Comparison of ENCODE assay signal across 1 mouse cellular context in the genomic region with DNA sequence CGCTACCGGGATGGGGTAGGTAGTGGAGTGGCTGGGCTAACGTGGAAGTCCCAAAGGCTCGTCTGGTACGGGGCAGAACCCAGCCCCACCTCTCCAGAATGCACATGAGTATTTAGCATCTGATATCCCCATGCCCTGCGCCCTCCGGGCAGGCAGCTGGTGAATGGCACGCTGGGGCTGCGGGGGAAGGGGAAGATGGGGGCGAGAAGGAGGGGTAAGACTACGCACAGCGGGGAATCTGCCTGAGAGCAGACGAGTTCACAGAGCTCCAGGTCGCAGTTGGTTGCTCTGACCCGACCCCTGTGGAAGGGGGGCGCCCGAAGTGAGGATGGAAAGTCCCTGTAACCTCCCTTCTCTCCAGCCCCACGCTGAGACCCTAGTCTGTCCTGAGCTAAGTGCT.
TF ChIP-seq lines count a peak whose summit lies in the region.

No protein-coding gene starts in this region.

TF ChIP-seq in MEL, 35 proteins besides CTCF, POLR2A, EP300 and RAD21:
- TF ChIP-seq MYB (IDR thresholded peaks at IDR 0.05; ENCODE audit: low read depth, low read length) = no peak
- no peak for TF ChIP-seq HCFC1 (IDR thresholded peaks at IDR 0.05; ENCODE audit: low read depth, low read length)
- no peak for TF ChIP-seq CHD2 (IDR thresholded peaks at IDR 0.05; ENCODE audit: low read length)
- TF ChIP-seq TBP (IDR thresholded peaks at IDR 0.05; ENCODE audit: low read depth, low read length) = no peak
- no peak for TF ChIP-seq TCF12 (IDR thresholded peaks at IDR 0.05; ENCODE audit: low read depth, low read length)
- no peak for TF ChIP-seq TAL1 (IDR thresholded peaks at IDR 0.05; ENCODE audit: low read length)
- no peak for TF ChIP-seq MAFK (IDR thresholded peaks at IDR 0.05; ENCODE audit: borderline replicate concordance, low read depth, low read length)
- no peak for TF ChIP-seq POLR2AphosphoS5 (IDR thresholded peaks at IDR 0.05; ENCODE audit: borderline replicate concordance, low read depth, low read length)
- TF ChIP-seq ELF1 (IDR thresholded peaks at IDR 0.05; ENCODE audit: low read depth, low read length) = no peak
- TF ChIP-seq BHLHE40 (IDR thresholded peaks at IDR 0.05; ENCODE audit: borderline replicate concordance, low read depth, low read length) = no peak
- no peak for TF ChIP-seq ZNF384 (IDR thresholded peaks at IDR 0.05; ENCODE audit: low read depth, low read length)
- TF ChIP-seq POLR2AphosphoS2 (IDR thresholded peaks at IDR 0.05; ENCODE audit: low read length) = no peak
- TF ChIP-seq UBTF (IDR thresholded peaks at IDR 0.05; ENCODE audit: borderline replicate concordance, insufficient read depth, low read depth, low read length) = no peak
